Mouse (Mus musculus) olfactory bulb, adult 2 months (tissue): ENCODE data around the gene Gm11032.

Experiments used
- CTCF ChIP-seq: fragments of 200-500 bp; IDR thresholded peaks from 2 replicates; pipeline ENCODE4 v1.5.1; 2012; ENCODE audit warnings: low read depth, mild to moderate bottlenecking, low read length, moderate library complexity; ENCODE audit not compliant: insufficient read depth
- POLR2A ChIP-seq: fragments of 200-500 bp; IDR thresholded peaks from 2 replicates; pipeline ENCODE4 v1.6.1; 2012; ENCODE audit warnings: mild to moderate bottlenecking, low read depth, low read length, moderate library complexity; ENCODE audit not compliant: insufficient read depth

DNA sequence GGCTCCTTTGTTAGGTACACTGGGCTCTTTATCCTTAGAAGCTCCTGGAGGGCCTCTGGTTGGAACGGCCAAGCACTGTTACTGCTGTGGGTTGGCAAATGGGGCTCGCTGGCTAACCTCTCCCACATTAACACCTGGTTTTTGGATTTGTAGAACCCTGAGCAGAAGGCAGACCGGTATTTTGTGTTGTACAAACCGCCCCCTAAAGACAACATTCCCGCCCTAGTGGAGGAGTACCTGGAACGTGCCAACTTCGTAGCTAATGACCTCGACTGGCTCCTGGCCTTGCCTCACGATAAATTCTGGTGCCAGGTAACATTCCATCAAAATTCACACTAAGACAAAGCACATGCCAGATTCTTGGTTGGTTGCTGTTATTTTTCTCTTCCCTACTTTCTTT lies 26.5 kb downstream of the Gm11032 start:
- TF ChIP-seq CTCF = no peak
- TF ChIP-seq POLR2A = no peak
